Mouse (Mus musculus) liver, postnatal 0 days (tissue): ENCODE results near the gene Frmd5.

Source experiments
- CTCF ChIP-seq: sonication (generic); IDR thresholded peaks from 2 replicates; pipeline ENCODE4 v1.5.1; 2016; ENCODE audit warnings: antibody characterized with exemption, low read depth
- EP300 ChIP-seq: IDR thresholded peaks from 2 replicates; pipeline ENCODE4 v1.6.1; 2016; ENCODE audit warnings: antibody characterized with exemption, low read depth, mild to moderate bottlenecking

DNA sequence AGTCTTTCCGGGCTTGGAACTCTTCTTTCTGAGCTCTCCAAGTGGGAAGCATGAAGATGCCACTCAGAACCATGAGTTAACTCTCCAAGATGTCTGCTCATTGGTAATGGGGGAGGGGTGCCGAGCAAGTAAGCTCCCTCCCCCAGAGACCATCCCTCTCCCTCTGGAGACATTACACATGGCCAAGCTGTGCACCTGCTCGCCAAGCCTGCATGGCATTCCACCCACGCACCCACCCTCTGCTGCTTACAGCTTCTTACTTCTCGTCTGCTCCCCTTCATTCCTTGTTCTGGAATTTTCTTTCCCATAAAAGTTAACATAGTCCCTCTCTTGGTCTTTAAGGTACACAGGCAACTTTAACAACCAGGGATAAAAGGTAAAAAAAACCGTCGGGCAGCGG is 123.3 kb downstream of the Frmd5 start:
- no peak for TF ChIP-seq CTCF
- TF ChIP-seq EP300 = no peak
